Mouse (Mus musculus) left cerebral cortex, postnatal 10 days (tissue): Measurements from ENCODE around the gene Asgr2. TPM values are rescaled to one million over a fixed set of nuclear protein-coding genes. Genes with fewer than 3 reads are reported as not detected.
"Not testable (repeated sequence)": the region's sequence is repeated elsewhere in the genome, so short reads cannot be mapped to it uniquely, and the experiment has no call there.

ENCODE experiments used
- DNase-seq, 2 experiments: peaks; one replicate each; pipeline ENCODE4 v3.0.0; 2021 to 2022; ENCODE audit warnings: low spot score in 2 of 2, mixed read lengths in 1 of 2; ENCODE audit errors: extremely low spot score in 1 of 2
- intact Hi-C: fragments of 180-260 bp; cut with DNase I; formaldehyde crosslinking; loops from one replicate; pipeline ENCODE4 v1.15.1; 2025
- total RNA-seq, 2 experiments: library from RNA; stranded (reverse); gene quantifications; 2 replicates each; pipeline ENCODE4 v1.2.3; 2021

Gene Asgr2
- total RNA-seq = not detected

DNA sequence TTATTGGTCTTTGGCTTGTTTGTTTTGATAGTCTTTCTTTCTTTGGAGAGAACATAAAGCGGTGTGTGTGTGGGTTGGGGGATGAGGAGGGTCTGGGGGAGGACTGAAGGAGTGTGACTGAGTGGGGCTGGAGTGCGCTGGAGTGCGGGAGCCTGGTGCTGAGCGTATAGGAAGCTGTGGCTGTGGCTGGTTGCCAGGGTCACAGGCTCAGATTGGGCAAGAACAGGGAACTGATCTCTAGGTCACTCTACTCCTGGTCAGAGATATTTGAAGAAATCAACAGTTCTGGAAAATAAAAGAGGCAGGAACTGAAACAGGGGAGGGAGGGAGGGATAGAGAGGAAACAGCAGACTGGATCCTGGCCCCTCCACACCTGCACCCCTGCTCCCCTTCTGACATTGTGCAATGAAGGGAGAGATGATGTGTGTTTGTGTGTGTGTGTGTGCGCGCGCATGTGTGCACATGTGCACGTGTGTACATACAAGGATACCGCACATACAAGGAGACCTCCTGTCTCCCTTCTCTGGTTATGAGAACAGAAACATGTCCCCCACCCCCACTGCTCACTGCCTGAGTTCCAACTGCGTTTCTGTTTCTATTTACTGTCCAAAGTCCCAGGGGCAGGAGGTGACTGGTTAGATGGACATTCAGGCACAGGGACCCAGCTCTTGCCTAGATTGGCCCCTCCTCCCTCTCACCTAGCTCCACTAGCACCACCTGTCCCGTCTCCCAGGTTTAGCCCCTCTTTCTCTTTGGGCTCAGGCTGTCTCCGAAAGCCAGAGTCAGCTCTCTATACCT, at the start of gene Asgr2:
Gene Asgr2, plus strand, starts transcription at position 659 of the 798 bp plus-strand sequence.
- intact Hi-C loops = no loop called here
- DNase-seq = peak in 1 of 2 experiments; percentile 53

DNA sequence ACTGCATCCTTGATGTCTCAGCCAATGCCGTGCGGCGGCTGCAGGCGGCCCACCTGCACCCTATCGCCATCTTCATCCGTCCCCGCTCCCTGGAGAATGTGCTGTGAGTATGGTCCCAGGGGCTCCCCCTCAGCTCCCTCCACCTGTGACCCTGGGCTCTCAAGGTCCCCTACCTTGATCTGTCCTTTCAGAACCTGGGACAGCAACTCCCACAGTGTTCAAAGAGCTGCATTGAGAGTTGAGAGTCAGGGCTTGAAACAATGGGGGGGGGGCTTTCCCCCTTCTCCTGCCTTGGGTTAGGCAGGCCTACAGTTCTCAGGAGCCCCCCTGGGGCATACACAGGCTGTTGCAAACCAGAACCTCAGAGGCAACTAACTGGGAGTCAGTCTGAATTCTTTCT, 48.8 kb upstream of the Asgr2 start:
- DNase-seq = no peak
- intact Hi-C loops = no loop called here

DNA sequence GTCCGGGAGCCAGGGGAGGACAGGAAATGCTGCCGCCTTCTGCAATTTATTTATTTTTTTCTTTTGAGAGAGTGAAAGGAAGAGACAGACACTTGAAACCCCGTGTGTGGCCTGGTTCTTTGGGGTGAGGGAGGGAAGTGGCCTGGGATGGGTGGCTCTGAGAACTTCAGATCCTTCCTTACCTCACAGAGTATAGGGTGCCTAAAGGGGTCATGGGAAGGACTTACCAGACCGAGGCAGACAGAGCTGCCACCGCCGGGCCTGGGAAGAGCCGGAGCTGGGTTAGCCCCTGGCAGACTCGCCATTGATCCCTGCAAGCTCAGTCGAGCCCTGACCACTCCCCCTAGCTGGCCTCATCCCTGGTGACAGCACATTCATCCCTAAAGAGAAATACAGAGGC, 47.0 kb upstream of the Asgr2 start:
- intact Hi-C loops = no loop called here
- DNase-seq = no peak

DNA sequence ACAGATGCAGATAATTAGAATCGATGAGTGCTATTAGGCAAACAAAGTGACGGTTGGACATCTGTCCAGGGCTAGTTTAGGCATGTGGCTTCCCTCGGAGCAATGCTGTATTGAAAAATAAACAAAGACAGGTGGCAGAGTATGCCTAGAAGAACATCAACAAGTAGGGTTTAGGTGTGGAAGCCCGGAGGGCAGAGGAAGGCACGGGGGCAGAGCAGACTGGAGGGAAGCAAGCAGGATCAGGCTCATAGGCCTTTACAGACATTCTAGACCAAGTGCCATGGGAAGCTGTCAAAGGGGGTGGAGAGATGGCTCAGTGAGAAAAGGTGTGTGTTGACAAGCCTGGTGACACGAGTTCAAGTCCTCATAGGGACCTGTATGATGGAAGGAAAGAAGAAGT, 43.1 kb upstream of the Asgr2 start:
- DNase-seq = no peak
- intact Hi-C loops = no loop called here

DNA sequence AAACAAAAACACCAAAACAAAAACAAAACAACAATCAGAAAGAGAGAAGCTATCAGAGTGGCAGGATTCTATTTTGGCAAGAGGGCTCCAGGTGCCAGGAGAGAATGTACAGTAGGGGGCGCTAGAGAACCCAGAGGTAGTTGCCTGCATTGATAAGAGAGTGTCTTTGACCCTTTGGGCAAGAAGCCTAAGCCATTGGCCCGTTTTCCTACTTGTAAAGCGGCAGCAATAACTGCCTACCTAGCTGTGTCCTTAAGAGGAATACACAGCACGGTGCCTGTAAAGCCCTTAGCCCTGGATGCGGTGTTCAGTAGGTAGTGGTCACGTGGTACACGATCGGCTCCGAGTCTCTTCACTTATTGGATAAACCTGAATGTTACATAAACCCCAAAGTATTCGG, 42.6 kb upstream of the Asgr2 start:
- no peak for DNase-seq
- intact Hi-C loops = no loop called here

DNA sequence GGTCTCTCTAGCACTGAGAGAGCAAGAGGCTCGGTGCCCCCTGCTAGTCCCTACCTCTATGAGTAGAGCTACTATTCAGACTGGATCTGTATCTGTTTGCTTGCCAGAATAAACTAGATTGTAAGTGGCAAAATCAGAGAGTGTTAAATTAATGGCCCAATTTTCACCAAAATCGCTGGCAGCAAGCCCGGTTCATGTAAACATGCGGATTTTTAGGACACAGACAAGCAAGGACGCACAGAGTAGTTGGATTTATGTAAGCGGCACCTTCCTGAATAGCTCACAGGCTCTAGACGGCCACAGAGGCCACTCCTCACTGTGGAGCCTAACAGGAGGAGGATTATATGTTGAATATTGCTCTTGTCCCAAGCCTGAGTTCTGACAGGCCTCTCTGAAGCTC, 39.3 kb upstream of the Asgr2 start:
- intact Hi-C loops = no loop called here
- no peak for DNase-seq

DNA sequence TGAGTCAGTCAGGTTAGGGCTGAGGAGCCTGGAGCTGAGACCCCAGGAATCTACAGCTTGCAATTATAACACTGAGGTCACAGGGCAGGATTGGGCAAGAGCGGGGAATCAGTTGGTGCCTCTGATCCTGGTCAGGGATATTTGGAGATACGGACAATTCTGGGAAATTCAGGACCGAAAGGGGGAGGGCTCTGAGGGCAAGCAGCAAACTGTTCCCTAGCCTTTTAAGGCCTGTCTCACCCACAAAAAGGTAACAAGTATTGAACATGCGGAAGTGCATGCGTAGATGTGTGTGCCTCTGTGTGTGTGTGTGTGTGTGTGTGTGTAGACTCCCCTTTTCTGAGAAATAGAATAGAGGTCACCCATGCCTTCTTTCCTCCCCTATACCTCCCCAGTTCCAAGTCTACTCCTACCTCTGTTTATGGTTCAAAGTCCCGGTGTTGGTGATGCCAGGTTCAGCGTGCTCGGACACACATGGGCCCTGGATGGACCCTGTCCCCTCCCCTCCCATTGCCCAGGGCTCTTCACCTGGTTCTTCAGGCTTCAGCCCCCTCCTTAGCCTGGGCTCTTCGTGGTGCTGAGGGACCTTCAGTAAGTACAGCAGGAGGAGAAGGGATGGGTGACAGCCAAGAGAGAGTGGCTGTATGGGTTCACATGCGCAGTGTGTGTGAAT, 38.4 kb upstream of the Asgr2 start, which contains the start of gene Asgr1:
Gene Asgr1, plus strand, starts transcription at position 188 of the 673 bp plus-strand sequence.
- DNase-seq = no peak
- intact Hi-C loops = loop anchor here (2.0 kb wide), 1 partner anchor 159 kb away; the partner anchor contains the start of gene Slc16a11

DNA sequence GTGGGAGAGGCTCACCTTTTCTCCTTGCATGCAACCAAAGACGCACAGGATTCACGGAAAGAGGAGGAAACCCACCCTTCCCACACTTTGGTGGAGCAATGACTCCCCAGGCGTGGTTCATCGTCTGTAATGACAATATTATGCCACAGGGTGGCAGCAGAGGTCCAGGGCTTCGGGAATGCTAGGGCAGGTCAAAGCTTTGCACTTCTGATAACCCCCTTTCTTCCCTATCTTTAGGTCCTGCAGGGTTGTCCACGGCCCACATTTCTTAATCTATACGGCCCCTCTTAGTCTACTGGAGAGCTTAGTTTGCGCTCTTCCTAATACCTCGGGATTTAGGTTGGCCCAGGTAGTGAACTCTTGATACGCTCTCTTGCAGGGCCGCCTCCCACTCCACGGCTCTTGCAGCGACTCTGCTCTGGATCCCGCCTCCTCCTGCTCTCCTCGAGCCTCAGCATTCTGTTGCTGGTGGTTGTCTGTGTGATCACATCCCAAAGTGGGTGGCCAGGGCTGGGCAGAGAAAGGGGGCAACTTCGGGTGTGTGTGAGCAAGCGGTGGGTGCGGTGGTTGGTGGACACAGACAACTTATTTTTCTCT, 36.7 kb upstream of the Asgr2 start:
- intact Hi-C loops = loop anchor here (2.0 kb wide), 1 partner anchor 157 kb away; the partner anchor contains the start of gene Slc16a11
- peak; percentile 68 to 72 for DNase-seq

DNA sequence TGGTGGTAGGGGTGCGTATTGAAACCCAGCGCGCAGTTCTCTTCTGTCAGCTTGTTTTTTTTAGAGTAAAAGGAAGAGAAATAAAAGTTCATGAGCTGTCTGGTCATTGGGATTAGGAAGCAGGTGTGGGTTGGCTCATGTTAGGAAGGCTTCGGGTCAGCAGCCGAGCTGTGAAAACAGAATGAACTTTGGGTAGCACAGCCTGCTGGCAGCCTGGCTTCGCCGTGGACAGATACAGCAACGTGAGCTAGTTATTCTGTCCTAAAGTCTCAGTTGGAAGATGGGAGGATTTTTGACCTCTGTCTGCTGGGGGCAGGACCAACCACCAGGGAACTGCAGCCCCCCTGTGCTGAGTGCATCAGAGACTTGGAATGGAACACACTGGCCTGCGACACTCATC, 34.6 kb upstream of the Asgr2 start:
- DNase-seq = no peak
- intact Hi-C loops = no loop called here

DNA sequence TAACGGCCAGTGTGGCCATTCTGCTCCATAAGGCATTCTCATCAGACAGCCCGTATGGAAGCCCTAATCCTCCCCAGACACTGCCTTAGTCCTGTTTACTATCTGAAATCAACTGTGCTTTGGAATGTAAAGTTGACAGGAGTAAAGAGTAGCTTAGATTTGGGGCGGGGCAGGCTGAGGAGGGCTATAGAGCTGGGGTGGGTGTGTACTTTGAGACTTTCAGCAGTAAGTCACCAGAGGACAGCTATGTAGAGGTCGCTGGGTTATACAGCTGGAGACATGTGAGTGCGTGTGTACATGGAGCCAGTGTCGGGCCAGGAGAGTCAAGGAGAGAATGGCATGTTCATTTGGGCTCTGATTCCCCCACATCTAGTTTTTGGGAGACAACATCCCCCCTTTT, 32.5 kb upstream of the Asgr2 start:
- intact Hi-C loops = no loop called here
- no peak for DNase-seq

DNA sequence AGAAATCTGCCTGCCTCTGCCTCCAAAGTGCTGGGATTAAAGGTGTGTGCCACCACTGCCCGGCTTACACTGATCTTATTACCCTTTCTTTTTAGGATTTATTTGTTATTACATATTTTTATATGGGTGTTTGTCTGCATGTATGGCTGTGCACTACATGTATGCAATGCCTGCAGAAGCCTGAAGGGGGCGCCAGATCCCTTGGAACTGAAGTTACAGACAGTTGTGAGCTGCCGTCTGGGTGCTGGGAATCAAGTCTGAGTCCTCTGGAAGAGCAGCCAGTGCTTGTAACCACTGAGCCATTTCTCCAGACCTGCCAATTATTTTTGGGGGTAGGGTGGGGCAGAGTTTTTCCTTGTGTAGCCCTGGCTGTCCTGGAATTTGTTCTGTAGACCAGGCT, 29.4 kb upstream of the Asgr2 start:
- intact Hi-C loops = no loop called here
- DNase-seq = no peak

DNA sequence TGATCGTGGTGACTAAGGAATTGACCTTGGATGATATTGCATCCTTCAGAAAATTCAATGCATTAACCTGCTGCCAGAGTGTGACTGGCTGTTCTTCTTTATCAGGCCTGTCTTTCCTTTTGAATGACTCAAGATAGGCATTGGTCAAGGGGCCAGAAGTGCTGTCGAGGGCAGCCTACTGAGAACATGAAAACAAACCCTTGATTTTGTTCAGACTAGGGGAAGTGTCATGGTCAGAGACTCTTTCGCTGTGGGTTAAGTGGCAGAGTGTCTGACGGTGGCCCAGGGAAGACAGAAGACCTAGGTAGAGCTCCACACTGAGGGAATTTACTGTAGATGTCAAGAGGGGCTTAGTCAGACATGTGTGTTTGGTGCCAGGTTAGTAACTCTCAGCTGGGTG, 25.7 kb upstream of the Asgr2 start:
- DNase-seq = no peak
- intact Hi-C loops = no loop called here

DNA sequence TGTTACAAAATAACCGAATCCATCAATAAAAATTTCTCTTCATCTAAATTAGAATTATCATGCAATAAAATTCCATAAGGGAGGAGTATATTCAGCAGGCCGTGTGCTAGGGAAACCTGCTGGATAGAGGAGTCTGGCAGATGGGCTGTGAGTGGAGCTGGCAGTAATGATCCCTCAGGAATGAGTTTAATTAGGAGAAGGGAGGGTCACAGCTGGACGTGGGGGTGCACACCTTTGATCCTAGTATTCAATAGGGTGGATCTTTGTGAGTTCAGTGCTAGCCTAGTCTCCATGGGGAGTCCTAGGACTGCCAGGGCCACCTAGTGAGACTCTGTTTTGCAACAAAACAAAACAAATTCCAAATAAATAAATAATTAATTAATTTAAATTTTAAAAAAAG, 24.2 kb upstream of the Asgr2 start:
- intact Hi-C loops = no loop called here
- DNase-seq = no peak

DNA sequence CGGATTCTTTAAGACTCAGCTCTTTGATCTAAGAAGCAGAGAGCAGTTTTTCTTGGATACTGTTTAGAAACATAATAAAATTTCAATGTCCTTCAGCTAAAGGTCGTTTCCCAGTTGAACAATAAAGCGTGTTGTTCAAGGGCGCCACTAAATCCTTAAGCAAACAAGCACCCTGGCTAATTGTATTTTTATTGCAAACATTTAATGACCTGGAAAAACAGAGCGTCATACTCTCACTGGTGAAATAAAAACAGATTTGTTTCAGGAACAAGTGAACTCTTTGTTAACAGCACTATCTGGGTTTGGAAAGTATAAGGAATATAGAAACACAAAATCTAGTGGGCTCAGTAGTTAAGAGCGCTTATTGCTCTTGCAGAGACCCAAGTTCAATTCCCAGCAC, 22.4 kb upstream of the Asgr2 start:
- intact Hi-C loops = no loop called here
- no peak for DNase-seq

DNA sequence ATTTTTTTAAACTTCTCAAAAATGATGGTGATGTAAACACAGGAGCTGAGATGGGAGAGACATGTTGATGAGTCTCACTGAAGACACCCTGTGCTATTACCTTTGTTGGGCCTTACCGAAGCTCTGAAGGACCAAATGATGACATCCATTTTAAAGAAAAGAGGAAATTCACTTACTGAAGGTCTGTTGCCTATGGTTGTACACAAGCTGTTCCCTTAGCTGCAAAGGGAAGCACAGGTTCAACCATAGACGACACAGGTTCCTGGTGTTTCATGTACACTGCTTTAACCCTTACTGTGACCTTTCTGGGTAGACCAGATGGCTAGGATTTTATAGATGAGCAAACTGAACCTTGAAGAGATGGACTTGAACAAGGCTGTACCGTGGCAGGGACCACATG, 21.8 kb upstream of the Asgr2 start:
- DNase-seq, intact Hi-C loops: not testable (repeated sequence)

DNA sequence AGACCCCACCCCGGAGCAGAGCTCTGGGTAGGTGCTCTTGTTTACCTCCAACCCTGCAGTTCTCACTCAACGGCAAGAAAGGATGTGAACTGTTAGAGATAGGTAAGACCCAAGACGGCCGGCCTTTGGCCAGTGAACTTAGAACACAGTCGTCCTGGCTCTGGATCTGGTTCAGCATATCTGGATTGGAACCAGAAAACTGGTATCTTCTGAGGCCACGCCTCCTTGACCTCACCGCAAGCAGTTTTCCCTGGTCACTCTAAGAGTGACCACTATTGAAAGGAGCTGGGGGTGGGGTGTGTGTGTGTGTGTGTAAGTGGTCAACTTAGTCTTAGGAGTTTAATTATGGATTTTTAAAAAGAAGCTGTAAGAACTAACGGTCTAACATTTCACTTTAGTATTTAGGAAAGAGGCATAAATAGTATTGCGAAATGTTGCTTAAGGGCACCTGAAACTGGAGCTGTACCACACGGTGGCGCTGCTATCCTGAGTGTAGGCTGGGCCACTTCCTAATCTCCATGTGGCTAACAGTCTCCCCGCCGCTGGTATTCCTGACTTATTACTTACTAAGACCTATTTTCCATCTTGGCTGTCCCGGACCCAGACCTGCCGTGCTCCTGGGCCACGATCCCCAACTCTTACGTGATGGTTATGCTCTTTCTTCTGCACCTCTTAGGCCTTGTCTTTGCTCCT, 17.9 kb upstream of the Asgr2 start:
- intact Hi-C loops = loop anchor here (2.0 kb wide), 2 partner anchors 104 to 138 kb away; partner anchors contain the start of gene Slc16a11

DNA sequence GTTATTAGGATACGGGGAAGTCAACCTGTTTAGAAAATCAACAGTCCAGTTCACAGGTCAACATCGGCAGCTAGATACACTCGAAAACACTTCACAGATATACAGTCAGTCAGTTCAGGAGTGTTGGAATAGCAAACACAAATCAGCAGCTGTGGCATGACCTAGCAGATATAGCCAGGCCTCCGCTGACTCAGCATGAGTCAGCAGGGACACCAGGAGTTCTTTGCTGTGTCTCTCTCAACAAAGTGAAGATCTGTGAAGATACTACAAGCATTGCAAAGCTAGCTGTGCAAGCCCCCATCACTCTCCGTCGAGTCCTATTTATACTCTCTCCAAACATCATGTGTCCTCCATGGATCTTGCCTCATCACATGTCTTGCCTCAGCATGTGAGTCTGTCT, 16.9 kb upstream of the Asgr2 start:
- no peak for DNase-seq
- intact Hi-C loops = loop anchor here (2.0 kb wide), 2 partner anchors 103 to 137 kb away; partner anchors contain the start of gene Slc16a11

More for the DNA sequence above, 17.9 kb upstream of the Asgr2 start:
- peak; percentile 62 to 85 for DNase-seq

DNA sequence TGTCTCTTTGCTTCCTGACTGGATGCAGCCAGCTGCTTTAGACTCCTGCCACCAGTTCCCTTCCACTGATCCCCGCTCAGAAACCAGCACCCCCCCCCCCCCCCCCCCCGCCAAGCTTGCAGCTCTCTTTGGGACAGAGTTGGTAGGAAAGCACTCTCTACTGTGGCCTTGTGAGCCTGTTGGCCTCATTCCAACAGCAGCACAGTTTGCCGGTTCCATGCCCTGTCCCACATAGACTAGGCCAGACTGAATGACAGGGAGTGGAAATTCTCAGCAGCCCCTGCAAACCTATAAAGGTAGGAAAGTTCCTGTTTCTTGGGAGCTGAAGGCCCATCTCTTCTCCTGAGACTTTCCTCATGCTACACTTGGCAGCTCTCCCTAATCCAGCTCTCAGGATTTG, 15.0 kb upstream of the Asgr2 start:
- intact Hi-C loops = no loop called here

DNA sequence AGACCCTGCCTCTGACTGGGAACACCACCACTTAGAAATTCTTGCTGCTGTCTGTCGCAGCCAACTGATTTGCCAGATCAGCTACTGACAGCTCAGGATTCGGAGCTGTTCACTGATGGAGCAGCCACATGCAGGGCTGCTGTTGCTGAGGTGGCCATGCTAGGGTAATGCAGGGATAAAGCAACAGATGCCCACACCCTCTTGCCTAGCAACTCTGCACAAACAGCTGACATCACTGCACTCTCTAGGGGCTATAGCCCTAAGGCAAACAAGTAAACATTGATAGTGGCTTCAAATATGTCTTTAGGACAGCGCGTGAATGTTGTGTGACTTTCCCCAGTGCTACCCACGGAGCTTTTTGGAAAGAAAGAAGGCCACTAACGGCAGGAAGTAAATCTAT, 13.3 kb upstream of the Asgr2 start:
- DNase-seq = no peak
- intact Hi-C loops = no loop called here

More for the DNA sequence above, 15.0 kb upstream of the Asgr2 start:
- DNase-seq = no peak
